Mouse (Mus musculus): Measurements from ENCODE around the gene Dtl.

- TF ChIP-seq EP300 (IDR thresholded peaks at IDR 0.05; ENCODE audit: low read depth) (peak; percentile 25; the same call in 1 of the 2 replicates), CTCF (IDR thresholded peaks at IDR 0.05; ENCODE audit: low read depth) (no peak)
These were observed 380 bp downstream of the Dtl start for GRCm38 (mm10) chr1:191574871-191575457.

Data from liver, postnatal 0 days (tissue).